Mouse (Mus musculus): Measurements from ENCODE around the gene Grk4. TPM values are rescaled to one million over a fixed set of nuclear protein-coding genes. Genes with fewer than 3 reads are reported as not detected.
A peak's percentile ranks its signal among the peaks of the same experiment; 100 is the strongest.

Gene Grk4
- polyA plus RNA-seq (2016; fragmentation: Nextera tagmentation; extraction: Ambion mirVana) = 1.2 and 1.4 TPM in 2 replicates

DNA sequence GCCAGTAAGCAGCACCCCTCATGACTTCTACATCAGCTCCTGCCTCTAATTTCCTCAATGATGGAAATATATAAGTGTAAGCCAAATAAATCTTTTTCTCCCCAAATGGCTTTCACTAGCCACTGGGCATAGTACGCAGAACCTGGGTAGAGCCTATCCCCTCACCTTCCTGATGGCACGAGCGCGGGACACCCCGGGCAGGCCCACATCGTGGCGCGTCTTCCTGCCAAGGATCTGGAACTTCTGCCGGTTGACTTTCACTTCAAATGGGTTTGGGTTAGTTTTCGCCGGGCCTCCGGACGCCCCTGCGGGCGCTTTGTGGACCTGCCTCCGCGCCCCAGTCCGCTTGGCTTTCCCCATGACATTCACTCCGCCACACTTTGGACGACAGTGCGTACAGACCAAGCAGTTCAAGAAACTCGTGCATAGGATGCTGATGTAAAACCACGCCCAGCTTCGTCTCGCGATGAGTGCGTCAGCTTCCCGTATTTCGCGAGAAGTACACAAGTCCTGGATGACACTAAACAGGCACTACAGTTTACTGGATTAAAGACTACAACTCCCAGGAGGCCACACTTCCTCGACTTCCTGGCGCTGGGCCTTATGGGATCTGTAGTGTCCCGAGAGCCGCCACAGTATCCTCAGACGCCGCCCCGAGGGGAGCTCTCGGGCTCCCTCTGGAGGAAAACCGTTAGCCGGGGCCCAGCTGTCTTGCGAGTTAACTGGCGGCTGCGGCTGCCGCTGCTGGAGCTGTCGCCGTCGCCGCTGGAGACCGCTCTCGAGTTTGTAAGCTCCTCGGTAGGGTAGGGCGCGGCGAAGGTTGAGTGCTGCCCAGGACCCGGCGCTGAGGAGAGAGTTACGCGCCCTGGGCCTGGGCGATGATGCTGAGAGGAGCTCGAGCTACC, at the start of gene Grk4, which contains the start of gene Nop14:
Grk4 (plus strand) TSS at position 694 of the 905 bp plus-strand sequence.
Nop14 (minus strand) TSS at position 463 of the 905 bp plus-strand sequence.
- Histone ChIP-seq H3K4me3 (peak within 1 kb of the TSS; percentile 80), H3K4me2 (peak within 1 kb of the TSS; percentile 87), H3K9me3 (replicated peaks) (no peaks in the 10 kb centered on the region), H3K4me1 (peaks cover 32% of the 10 kb centered on the region), H3K27me3 (replicated peaks) (no peaks in the 10 kb centered on the region), H3K27ac (peak within 1 kb of the TSS; percentile 93), H3K9ac (peak within 1 kb of the TSS; percentile 81), H3K36me3 (peaks cover 28% of the 10 kb centered on the region)
- under 1% methylated on average over 60 of the region's 60 CpGs for WGBS (ENCODE audit: insufficient replicate concordance)
- peak; percentile 100 for ATAC-seq

DNA sequence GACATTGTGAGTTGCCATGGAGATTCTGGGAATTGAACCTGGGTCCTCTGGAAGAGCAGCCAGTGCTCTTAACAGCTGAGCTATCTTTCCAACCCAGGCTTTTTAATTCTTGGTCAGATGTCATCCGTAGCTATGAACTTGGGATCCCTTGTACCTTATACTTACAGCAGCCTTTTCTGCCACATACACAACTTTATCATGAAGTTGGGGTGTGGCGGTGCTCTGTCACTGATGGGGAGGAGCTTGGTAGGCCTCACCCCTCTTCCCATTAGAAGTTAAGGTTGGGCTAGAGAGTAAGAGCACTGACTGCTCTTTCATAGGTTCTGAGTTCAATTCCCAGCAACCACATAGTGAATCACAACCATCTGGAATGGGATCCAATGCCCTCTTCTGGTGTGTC, 27.2 kb upstream of the Grk4 start:
- H3K4me2 ChIP-seq = peak overlapping the region; percentile 32; the same call in 1 of the 2 replicates
- H3K4me3 ChIP-seq = no peak overlapping the region
- no peaks in the 10 kb centered on the region for H3K9me3 ChIP-seq (replicated peaks)
- peak; percentile 52 for ATAC-seq
- H3K36me3 ChIP-seq = peaks cover 83% of the 10 kb centered on the region
- peak overlapping the region; percentile 38 for H3K27ac ChIP-seq
- WGBS (ENCODE audit: insufficient replicate concordance) = 59% methylated on average over 2 of the region's 2 CpGs
- peaks cover 56% of the 10 kb centered on the region for H3K4me1 ChIP-seq
- H3K27me3 ChIP-seq (replicated peaks) = no peaks in the 10 kb centered on the region
- H3K9ac ChIP-seq = peak overlapping the region; percentile 5; the same call in 1 of the 2 replicates

DNA sequence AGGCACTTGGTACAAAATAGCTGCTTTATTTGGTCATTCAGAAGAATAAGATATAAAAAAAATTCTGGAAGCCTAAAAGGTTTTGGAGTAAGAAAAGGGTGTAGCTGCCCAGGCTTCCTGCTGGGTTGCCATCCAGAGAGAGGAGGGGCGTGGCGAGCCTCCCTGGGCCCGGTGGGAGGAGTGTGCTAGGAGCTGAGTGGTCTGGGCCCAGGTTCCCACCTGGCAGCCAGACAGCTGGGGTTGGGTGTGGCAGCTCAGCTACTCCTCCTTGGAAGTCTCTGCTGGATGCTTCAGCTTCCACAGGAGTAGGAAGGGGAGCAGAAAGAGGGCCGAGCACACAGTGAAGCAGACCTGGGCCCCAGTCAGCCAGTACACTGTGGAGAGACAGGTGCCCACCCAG, 26.5 kb upstream of the Grk4 start:
- H3K4me1 ChIP-seq = peaks cover 57% of the 10 kb centered on the region
- peak overlapping the region; percentile 80; the same call in 1 of the 2 replicates for H3K27ac ChIP-seq
- WGBS (ENCODE audit: insufficient replicate concordance) = 68% methylated on average over 4 of the region's 4 CpGs

DNA sequence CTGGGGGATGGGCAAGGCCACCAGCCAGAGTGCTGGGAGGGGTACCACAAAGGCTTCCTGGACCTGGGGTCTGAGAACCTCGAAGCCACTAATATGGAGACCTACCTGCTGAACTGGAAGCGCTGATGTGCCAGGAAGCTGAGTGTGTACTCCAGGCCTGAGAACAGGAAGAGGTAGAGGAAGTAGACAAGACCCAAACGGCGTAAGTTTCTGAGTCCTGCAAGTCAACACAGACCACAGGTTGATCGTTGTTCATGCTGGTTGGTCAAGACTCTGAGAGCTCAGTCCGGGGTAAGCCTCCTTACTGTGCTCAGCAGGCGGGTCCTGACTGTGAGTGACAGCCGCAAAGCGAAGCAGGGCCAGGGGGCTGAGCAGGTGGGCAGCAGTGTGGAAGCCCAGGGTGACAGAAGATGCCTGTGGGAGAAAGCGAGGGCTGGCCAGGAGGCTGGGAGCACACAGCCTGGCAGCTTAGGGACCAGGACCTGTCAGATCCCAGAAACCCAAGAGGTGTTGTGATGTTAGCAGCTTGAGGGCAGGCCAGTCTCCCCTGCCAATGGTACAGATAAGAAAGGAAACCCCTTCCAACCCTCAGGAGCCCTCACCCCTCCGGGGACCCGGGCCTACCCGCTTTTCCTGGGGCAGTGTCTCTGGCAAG, 25.3 kb upstream of the Grk4 start:
- no peak for ATAC-seq
- Histone ChIP-seq H3K36me3 (peaks cover 83% of the 10 kb centered on the region), H3K9me3 (replicated peaks) (no peaks in the 10 kb centered on the region), H3K9ac (peak overlapping the region; percentile 39; the same call in 1 of the 2 replicates), H3K27me3 (replicated peaks) (no peaks in the 10 kb centered on the region), H3K27ac (peak overlapping the region; percentile 80), H3K4me3 (peak overlapping the region; percentile 65; the same call in 1 of the 2 replicates), H3K4me2 (peak overlapping the region; percentile 80), H3K4me1 (peaks cover 57% of the 10 kb centered on the region)
- 61% methylated on average over 13 of the region's 13 CpGs for WGBS (ENCODE audit: insufficient replicate concordance)

More for the DNA sequence above, 26.5 kb upstream of the Grk4 start:
- peak overlapping the region; percentile 32; the same call in 1 of the 2 replicates for H3K4me2 ChIP-seq
- no peak overlapping the region for H3K9ac ChIP-seq
- ATAC-seq = no peak
- no peaks in the 10 kb centered on the region for H3K27me3 ChIP-seq (replicated peaks)
- H3K9me3 ChIP-seq (replicated peaks) = no peaks in the 10 kb centered on the region
- H3K36me3 ChIP-seq = peaks cover 83% of the 10 kb centered on the region
- no peak overlapping the region for H3K4me3 ChIP-seq

DNA sequence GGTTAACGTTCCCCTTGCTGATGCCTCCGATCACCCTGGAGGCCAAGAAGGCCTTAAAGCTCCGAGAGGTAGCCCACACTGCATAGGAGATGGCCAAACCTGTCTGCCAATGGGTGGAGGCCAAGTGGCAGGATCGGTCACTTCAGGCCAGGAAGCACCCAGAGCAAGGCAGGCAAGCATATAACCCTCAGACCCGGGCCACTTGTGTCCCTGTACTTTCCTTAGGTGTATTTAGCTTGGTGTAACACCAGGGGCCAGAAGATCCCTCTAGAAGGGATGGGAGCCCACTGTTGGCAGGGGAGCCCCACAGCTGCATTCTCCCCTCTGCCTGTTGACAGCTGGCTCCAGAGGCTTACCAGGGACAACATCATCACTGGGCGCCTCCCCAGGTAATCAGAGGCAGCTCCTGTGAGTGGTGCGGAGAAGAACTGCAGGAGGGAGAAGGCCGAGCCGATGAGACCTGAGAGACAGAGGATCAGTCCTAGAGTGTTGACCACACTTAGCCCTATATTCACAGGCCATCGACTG, 24.4 kb upstream of the Grk4 start:
- Histone ChIP-seq H3K4me3 (peak overlapping the region; percentile 65), H3K27ac (peak overlapping the region; percentile 80), H3K36me3 (peaks cover 83% of the 10 kb centered on the region), H3K4me2 (peak overlapping the region; percentile 80), H3K27me3 (replicated peaks) (no peaks in the 10 kb centered on the region), H3K9ac (peak overlapping the region; percentile 77), H3K4me1 (peaks cover 57% of the 10 kb centered on the region), H3K9me3 (replicated peaks) (no peaks in the 10 kb centered on the region)
- ATAC-seq = no peak
- WGBS (ENCODE audit: insufficient replicate concordance) = 58% methylated on average over 10 of the region's 10 CpGs

DNA sequence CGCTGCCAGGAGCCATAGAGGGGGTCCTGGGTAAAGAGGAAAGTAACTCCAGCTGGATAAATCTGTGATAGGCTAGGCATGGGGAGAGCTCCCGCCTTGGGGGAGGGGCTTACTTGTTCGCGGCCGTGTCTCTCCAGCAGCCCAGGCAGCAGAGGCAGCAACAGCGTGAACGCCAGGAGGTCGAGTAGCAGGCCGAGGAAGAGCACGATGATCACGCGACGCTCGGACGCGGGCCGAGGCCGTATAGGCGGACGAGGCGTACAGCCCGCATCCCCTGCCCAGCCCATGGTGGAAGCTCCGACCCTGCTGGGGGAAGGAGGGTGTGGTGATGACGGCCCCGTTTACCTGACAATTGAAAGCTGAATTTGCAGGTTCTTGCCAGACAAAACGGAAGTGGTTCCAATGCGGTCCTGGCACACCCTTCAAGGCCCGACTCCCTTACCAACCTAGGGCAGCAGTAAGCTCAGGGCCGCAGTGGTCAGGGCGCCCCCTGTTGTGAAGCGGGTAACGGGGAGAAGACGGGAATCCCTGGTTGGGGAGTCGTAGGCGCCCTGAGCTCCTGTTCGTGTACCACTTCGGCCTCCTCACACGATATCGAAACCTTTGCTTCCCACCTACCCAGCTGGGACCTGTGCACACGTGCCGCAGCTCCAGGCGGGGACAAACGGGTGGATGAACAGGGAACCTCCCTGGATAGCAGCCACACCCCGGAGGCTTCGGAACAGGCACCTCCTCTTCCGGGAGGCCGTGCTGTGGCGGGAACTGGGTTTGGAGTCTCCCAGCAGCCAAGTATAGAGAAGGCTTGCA, 23.5 kb upstream of the Grk4 start, which contains the start of gene Mfsd10:
Mfsd10 (minus strand) TSS at position 732 of the 807 bp plus-strand sequence.
- peak within 1 kb of the TSS; percentile 80 for H3K27ac ChIP-seq
- peak; percentile 84 for ATAC-seq
- H3K9ac ChIP-seq = peak within 1 kb of the TSS; percentile 77
- no peaks in the 10 kb centered on the region for H3K9me3 ChIP-seq (replicated peaks)
- H3K36me3 ChIP-seq = peaks cover 83% of the 10 kb centered on the region
- peak within 1 kb of the TSS; percentile 80 for H3K4me2 ChIP-seq
- H3K4me1 ChIP-seq = peaks cover 57% of the 10 kb centered on the region
- under 1% methylated on average over 48 of the region's 48 CpGs for WGBS (ENCODE audit: insufficient replicate concordance)
- no peaks in the 10 kb centered on the region for H3K27me3 ChIP-seq (replicated peaks)
- peak within 1 kb of the TSS; percentile 65 for H3K4me3 ChIP-seq

DNA sequence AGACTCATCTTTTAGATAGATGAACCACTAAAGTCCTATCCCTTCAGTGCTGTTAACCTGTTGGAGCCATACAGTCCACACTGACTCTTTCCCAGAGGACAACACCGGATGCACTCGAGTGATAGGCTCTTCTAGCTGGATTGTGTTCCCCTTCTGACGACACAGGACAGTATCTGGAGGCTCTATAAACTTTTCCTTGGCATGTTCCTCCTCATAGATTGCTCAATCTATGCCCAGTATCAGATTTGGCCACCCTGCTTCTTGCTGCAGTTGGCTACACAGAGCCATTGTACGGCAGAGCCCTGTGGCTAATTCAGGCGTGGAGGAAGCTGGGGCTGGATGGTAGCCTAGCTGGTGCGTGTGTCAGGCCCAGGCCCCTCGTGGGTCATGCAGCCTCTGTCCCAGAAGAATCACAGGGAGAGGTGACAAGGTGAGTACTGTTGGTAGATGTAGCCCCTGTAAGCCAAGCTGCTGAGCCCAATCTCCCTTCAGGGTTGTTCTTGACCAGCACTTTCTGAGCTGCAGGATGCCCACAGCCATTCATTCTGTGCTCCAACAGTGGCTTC, 22.5 kb upstream of the Grk4 start:
- H3K4me1 ChIP-seq = peaks cover 48% of the 10 kb centered on the region
- H3K4me2 ChIP-seq = peak overlapping the region; percentile 80
- H3K27ac ChIP-seq = peak overlapping the region; percentile 80
- H3K27me3 ChIP-seq (replicated peaks) = no peaks in the 10 kb centered on the region
- 63% methylated on average over 7 of the region's 7 CpGs for WGBS (ENCODE audit: insufficient replicate concordance)
- H3K36me3 ChIP-seq = peaks cover 78% of the 10 kb centered on the region
- no peak for ATAC-seq
- H3K9me3 ChIP-seq (replicated peaks) = no peaks in the 10 kb centered on the region
- H3K9ac ChIP-seq = peak overlapping the region; percentile 77
- H3K4me3 ChIP-seq = peak overlapping the region; percentile 65

DNA sequence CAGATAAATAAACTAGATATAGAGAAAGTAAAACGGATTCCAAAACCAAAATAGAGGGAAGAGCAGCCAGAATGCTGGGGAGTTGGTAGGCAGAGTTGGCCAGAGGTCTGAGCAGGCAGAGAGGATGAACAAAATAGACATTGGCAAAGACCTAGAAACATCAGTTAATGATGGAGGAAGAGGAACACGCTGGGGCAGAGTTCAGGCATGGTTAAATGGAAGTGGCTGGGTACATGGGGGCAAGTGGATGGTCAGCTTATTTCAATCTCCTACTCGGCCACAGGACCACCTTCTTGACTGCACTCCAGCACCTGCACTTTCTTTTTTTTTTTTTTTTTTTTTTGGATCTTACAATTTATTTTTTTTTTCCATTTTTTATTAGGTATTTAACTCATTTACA, 18.2 kb upstream of the Grk4 start:
- Histone ChIP-seq H3K4me2 (no peak overlapping the region), H3K9ac (no peak overlapping the region), H3K27me3 (replicated peaks) (no peaks in the 10 kb centered on the region), H3K36me3 (peaks cover 90% of the 10 kb centered on the region), H3K4me1 (peaks cover 11% of the 10 kb centered on the region), H3K9me3 (replicated peaks) (no peaks in the 10 kb centered on the region), H3K27ac (no peak overlapping the region), H3K4me3 (no peak overlapping the region)
- 80% methylated on average over 3 of the region's 3 CpGs for WGBS (ENCODE audit: insufficient replicate concordance)
- no peak for ATAC-seq

DNA sequence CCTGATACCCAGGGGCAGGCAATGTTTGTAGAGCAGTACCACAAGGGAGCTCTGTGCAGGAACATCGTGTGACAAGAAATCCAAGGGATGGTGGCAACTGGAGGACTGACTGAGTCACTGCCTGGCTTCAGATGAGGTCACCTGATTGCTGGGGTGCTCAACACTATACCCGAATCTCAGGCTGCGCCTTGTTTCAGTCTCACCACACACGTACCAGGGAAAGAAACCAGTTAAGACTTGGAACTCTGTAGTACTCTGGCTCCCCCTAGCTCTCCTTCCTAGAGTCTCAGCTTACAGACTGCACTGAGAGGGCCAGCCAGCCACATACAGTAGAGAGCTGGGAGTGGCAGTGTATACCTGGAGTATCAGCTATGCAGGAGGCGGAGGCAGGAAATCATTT, 17.2 kb upstream of the Grk4 start:
- peak; percentile 72 for ATAC-seq
- Histone ChIP-seq H3K9me3 (replicated peaks) (no peaks in the 10 kb centered on the region), H3K4me2 (no peak overlapping the region), H3K4me1 (peaks cover 2% of the 10 kb centered on the region), H3K36me3 (peaks cover 95% of the 10 kb centered on the region), H3K27me3 (replicated peaks) (no peaks in the 10 kb centered on the region), H3K27ac (no peak overlapping the region), H3K4me3 (no peak overlapping the region), H3K9ac (no peak overlapping the region)
- WGBS (ENCODE audit: insufficient replicate concordance) = 76% methylated on average over 5 of the region's 5 CpGs

DNA sequence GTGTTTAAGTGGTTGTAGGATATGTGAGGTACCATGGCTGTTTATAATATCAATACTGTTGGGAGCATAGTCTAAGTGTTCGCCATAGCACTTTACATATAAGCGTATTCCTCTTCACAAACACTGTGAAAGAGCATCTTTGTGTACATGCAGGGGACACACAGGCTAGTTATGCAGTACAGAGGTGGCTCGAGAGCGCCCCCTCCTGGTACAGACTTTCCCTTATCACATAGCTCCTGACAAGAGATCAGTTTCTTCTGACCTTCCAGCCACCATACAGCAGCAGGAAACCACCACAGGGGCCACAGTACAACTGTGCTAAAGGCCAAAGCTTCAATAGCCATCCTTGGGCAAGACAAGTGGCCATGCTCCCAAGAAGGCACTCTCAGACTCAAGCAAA, 12.6 kb upstream of the Grk4 start:
- Histone ChIP-seq H3K27me3 (replicated peaks) (no peaks in the 10 kb centered on the region), H3K9me3 (replicated peaks) (no peaks in the 10 kb centered on the region), H3K36me3 (peaks cover 100% of the 10 kb centered on the region), H3K4me2 (no peak overlapping the region), H3K9ac (no peak overlapping the region), H3K27ac (no peak overlapping the region), H3K4me1 (no peaks in the 10 kb centered on the region), H3K4me3 (no peak overlapping the region)
- WGBS (ENCODE audit: insufficient replicate concordance) = 45% methylated on average over 4 of the region's 4 CpGs
- peak; percentile 58; the same call in 1 of the 2 replicates for ATAC-seq

DNA sequence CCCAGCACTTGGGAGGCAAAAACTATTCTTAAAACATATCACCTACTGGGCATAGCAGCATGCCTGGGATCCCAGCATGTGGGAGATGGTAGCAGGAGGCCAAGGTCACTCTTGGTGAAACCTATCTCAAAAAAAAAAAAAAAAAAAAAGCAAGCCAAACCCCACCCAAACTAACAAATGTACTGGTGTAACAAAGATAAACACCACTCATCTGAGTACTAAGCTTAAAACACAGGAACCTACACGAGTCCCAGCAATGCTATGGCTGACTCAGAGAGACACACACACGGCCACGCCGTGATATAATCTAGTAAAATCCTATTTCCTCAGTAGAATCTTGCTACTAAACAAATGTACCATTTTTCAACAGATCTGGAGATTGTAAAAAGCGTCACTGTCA, 7.2 kb upstream of the Grk4 start:
- 67% methylated on average over 5 of the region's 5 CpGs for WGBS (ENCODE audit: insufficient replicate concordance)
- Histone ChIP-seq H3K4me3 (no peak overlapping the region), H3K27me3 (replicated peaks) (no peaks in the 10 kb centered on the region), H3K27ac (no peak overlapping the region), H3K36me3 (peaks cover 94% of the 10 kb centered on the region), H3K9me3 (replicated peaks) (no peaks in the 10 kb centered on the region), H3K9ac (no peak overlapping the region), H3K4me2 (no peak overlapping the region), H3K4me1 (peaks cover 7% of the 10 kb centered on the region; the same call in 1 of the 2 replicates)
- ATAC-seq = no peak

All from liver, embryonic 12.5 days (tissue).